Mouse (Mus musculus): Measurements from ENCODE around the gene Nfib. TPM values are rescaled to one million over a fixed set of nuclear protein-coding genes. Genes with fewer than 3 reads are reported as not detected.

Gene Nfib
- total and polyA plus RNA-seq, 3 experiments = 32.1 to 121 (median 118) TPM

DNA sequence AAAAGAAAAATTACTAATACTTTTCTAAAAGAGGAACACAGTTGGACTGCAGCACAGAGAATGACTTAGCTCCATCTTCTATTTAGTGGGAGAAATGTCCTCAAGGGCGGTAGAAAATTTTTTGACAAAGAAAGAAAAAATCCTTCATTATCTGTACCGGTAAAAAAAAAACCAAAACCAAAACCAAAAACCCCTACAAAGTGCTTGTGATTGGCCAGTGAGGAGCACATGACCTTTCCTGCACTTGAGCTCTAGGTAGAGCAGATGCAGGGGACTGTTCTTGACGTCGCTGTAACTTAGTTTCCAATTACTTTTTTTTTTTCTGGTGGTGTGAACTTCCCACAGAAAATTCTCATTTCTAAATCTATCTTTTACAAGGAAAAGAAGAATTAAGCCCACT lies 384.5 kb downstream of the Nfib start:
- Histone ChIP-seq H3K9ac (ENCODE audit: low read depth, low read length) (no peak overlapping the region), H3K4me1 (ENCODE audit: control insufficient read depth, insufficient read depth, low read length) (peaks cover 8% of the 10 kb centered on the region), H3K79me2 (replicated peaks; ENCODE audit: control insufficient read depth, insufficient read depth, low read length) (peaks cover 1% of the 10 kb centered on the region; the same call in 1 of the 2 replicates), H3K36me3 (ENCODE audit: control insufficient read depth, insufficient read depth, low read length) (peaks cover 26% of the 10 kb centered on the region), H3K27me3 (ENCODE audit: control insufficient read depth, insufficient read depth, low read length) (no peaks in the 10 kb centered on the region), H3K4me3 (no peak overlapping the region), H3K27ac (no peak overlapping the region)
- 79% methylated on average over 4 of the region's 4 CpGs for WGBS
- TF ChIP-seq EP300 (IDR thresholded peaks at IDR 0.05; ENCODE audit: insufficient read depth, low read depth, low read length) (no peak), CTCF (IDR thresholded peaks at IDR 0.05) (no peak), POLR2A (IDR thresholded peaks at IDR 0.05; ENCODE audit: insufficient read depth, low read depth, low read length) (no peak)
- intact Hi-C loops (cut with DNase I) = no loop called here
- no peak for DNase-seq

GRCm38 (mm10) chr4:82319388-82319787 lies 386.2 kb downstream of the Nfib start:
- peaks cover 26% of the 10 kb centered on the region for H3K36me3 ChIP-seq (ENCODE audit: control insufficient read depth, insufficient read depth, low read length)
- WGBS = 93% methylated on average over 7 of the region's 7 CpGs
- intact Hi-C loops (cut with DNase I) = loop anchor here (5.0 kb wide), 2 partner anchors 78 to 188 kb away; no protein-coding TSS in a partner anchor
- H3K27me3 ChIP-seq (ENCODE audit: control insufficient read depth, insufficient read depth, low read length) = no peaks in the 10 kb centered on the region
- peaks cover 1% of the 10 kb centered on the region; the same call in 1 of the 2 replicates for H3K79me2 ChIP-seq (replicated peaks; ENCODE audit: control insufficient read depth, insufficient read depth, low read length)
- H3K4me1 ChIP-seq (ENCODE audit: control insufficient read depth, insufficient read depth, low read length) = peaks cover 8% of the 10 kb centered on the region
- H3K4me3 ChIP-seq = no peak overlapping the region
- H3K27ac ChIP-seq = no peak overlapping the region
- TF ChIP-seq POLR2A (IDR thresholded peaks at IDR 0.05; ENCODE audit: insufficient read depth, low read depth, low read length) (no peak), EP300 (IDR thresholded peaks at IDR 0.05; ENCODE audit: insufficient read depth, low read depth, low read length) (no peak), CTCF (IDR thresholded peaks at IDR 0.05) (no peak)
- H3K9ac ChIP-seq (ENCODE audit: low read depth, low read length) = no peak overlapping the region
- no peak for DNase-seq

- TF ChIP-seq CTCF (IDR thresholded peaks at IDR 0.05) (no peak), POLR2A (IDR thresholded peaks at IDR 0.05; ENCODE audit: insufficient read depth, low read depth, low read length) (no peak), EP300 (IDR thresholded peaks at IDR 0.05; ENCODE audit: insufficient read depth, low read depth, low read length) (no peak)
- WGBS = 11% methylated on average over 6 of the region's 6 CpGs
- Histone ChIP-seq H3K36me3 (ENCODE audit: control insufficient read depth, insufficient read depth, low read length) (peaks cover 29% of the 10 kb centered on the region), H3K27me3 (ENCODE audit: control insufficient read depth, insufficient read depth, low read length) (no peaks in the 10 kb centered on the region), H3K4me1 (ENCODE audit: control insufficient read depth, insufficient read depth, low read length) (peaks cover 9% of the 10 kb centered on the region), H3K4me3 (no peak overlapping the region), H3K9ac (ENCODE audit: low read depth, low read length) (no peak overlapping the region), H3K27ac (peak overlapping the region; percentile 72), H3K79me2 (replicated peaks; ENCODE audit: control insufficient read depth, insufficient read depth, low read length) (no peaks in the 10 kb centered on the region; the same call in 1 of the 2 replicates)
- intact Hi-C loops (cut with DNase I) = loop anchor here (5.0 kb wide), 2 partner anchors 81 to 191 kb away; no protein-coding TSS in a partner anchor
- peak in 1 of 2 experiments; percentile 69 for DNase-seq
Observed at GRCm38 (mm10) chr4:82316168-82316567, 389.4 kb downstream of the Nfib start.

GRCm38 (mm10) chr4:82315710-82316109 lies 389.8 kb downstream of the Nfib start:
- Histone ChIP-seq H3K27ac (peak overlapping the region; percentile 72), H3K4me3 (no peak overlapping the region), H3K4me1 (ENCODE audit: control insufficient read depth, insufficient read depth, low read length) (peaks cover 9% of the 10 kb centered on the region), H3K36me3 (ENCODE audit: control insufficient read depth, insufficient read depth, low read length) (peaks cover 32% of the 10 kb centered on the region), H3K79me2 (replicated peaks; ENCODE audit: control insufficient read depth, insufficient read depth, low read length) (no peaks in the 10 kb centered on the region; the same call in 1 of the 2 replicates), H3K27me3 (ENCODE audit: control insufficient read depth, insufficient read depth, low read length) (no peaks in the 10 kb centered on the region), H3K9ac (ENCODE audit: low read depth, low read length) (no peak overlapping the region)
- intact Hi-C loops (cut with DNase I) = loop anchor here (5.0 kb wide), 2 partner anchors 82 to 192 kb away; no protein-coding TSS in a partner anchor
- TF ChIP-seq CTCF (IDR thresholded peaks at IDR 0.05) = no peak
- no peak for DNase-seq
- 20% methylated on average over 2 of the region's 2 CpGs for whole genome bisulfite sequencing

- H3K27ac ChIP-seq = peak overlapping the region; percentile 68
- TF ChIP-seq EP300 (IDR thresholded peaks at IDR 0.05; ENCODE audit: insufficient read depth, low read depth, low read length) (0 out of 2 replicates have a peak, but pooled peaks have one; percentile 22), POLR2A (IDR thresholded peaks at IDR 0.05; ENCODE audit: insufficient read depth, low read depth, low read length) (no peak)
- WGBS = 31% methylated on average over 11 of the region's 11 CpGs
- peaks cover 22% of the 10 kb centered on the region for H3K36me3 ChIP-seq (ENCODE audit: control insufficient read depth, insufficient read depth, low read length)
- H3K27me3 ChIP-seq (ENCODE audit: control insufficient read depth, insufficient read depth, low read length) = no peaks in the 10 kb centered on the region
- peak overlapping the region; percentile 36 for H3K9ac ChIP-seq (ENCODE audit: low read depth, low read length)
- no peaks in the 10 kb centered on the region for H3K79me2 ChIP-seq (replicated peaks; ENCODE audit: control insufficient read depth, insufficient read depth, low read length)
- intact Hi-C loops (cut with DNase I) = no loop called here
- no peak overlapping the region for H3K4me3 ChIP-seq
- no peak for DNase-seq
- peaks cover 7% of the 10 kb centered on the region for H3K4me1 ChIP-seq (ENCODE audit: control insufficient read depth, insufficient read depth, low read length)
Observed at GRCm38 (mm10) chr4:82310924-82311734, 394.4 kb downstream of the Nfib start.

DNA sequence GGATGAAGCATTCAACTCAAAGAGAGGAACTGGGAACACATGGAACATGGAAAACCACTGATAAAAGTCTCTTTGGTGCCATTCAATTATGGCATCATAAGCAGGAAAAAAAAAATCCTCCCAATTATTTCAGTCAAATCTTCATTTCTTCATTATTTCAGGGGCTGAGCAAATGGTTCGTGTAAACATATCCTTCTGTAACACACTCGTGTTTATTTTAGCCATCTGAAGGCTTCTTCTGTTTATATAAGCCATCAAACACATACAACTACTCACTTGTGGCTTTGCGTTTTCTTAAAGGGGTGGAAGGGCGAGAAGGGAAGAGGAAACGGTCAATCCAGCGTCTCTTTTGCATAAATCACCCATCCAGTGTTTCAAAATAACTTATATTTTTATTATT lies 399.5 kb downstream of the Nfib start:
- H3K36me3 ChIP-seq (ENCODE audit: control insufficient read depth, insufficient read depth, low read length) = peaks cover 26% of the 10 kb centered on the region
- DNase-seq = no peak
- H3K4me1 ChIP-seq (ENCODE audit: control insufficient read depth, insufficient read depth, low read length) = peaks cover 13% of the 10 kb centered on the region
- no peak overlapping the region for H3K4me3 ChIP-seq
- intact Hi-C loops (cut with DNase I) = loop anchor here (5.0 to 10.0 kb wide), 3 partner anchors 51 to 741 kb away; no protein-coding TSS in a partner anchor
- H3K9ac ChIP-seq (ENCODE audit: low read depth, low read length) = no peak overlapping the region
- H3K27me3 ChIP-seq (ENCODE audit: control insufficient read depth, insufficient read depth, low read length) = no peaks in the 10 kb centered on the region
- no peak for TF ChIP-seq POLR2A (IDR thresholded peaks at IDR 0.05; ENCODE audit: insufficient read depth, low read depth, low read length)
- TF ChIP-seq EP300 (IDR thresholded peaks at IDR 0.05; ENCODE audit: insufficient read depth, low read depth, low read length) = no peak
- TF ChIP-seq CTCF (IDR thresholded peaks at IDR 0.05) = no peak
- 0 out of 2 replicates have a peak overlapping the region, but pooled peaks have one; percentile 3 for H3K27ac ChIP-seq
- 61% methylated on average over 6 of the region's 6 CpGs for whole genome bisulfite sequencing
- H3K79me2 ChIP-seq (replicated peaks; ENCODE audit: control insufficient read depth, insufficient read depth, low read length) = no peaks in the 10 kb centered on the region

Measured in heart, adult 2 months (tissue).